Mouse (Mus musculus) cerebellum, postnatal 10 days (tissue): Measurements from ENCODE around the gene Vmn1r138.
"Not testable (repeated sequence)": the region's sequence is repeated elsewhere in the genome, so short reads cannot be mapped to it uniquely, and the experiment has no call there.

Experiments used
- DNase-seq, 2 experiments: peaks; one replicate each; pipeline ENCODE4 v3.0.0; 2021; ENCODE audit warnings: mixed read lengths in 2 of 2

Gene Vmn1r138

DNA sequence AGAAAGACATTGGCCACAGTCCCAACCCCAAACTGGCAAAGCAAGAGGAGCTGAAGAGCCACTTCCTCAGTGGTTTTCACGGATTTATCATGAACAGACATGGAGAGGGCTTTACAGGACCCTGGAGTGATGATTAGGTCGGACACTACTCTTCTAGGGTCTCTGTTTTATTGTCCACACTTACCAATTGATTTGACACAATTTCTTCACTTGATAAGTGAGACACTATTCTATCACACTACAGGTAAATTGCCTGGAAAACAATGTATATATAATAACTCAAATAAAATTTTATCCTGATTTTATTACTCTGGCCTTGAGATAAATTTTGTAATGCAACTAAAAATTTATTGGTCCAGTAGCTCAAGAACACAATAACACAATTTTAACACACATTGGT lies at the start of gene Vmn1r138:
Gene Vmn1r138, minus strand, starts transcription at position 101 of the 400 bp plus-strand sequence.
- not testable (repeated sequence) for DNase-seq

DNA sequence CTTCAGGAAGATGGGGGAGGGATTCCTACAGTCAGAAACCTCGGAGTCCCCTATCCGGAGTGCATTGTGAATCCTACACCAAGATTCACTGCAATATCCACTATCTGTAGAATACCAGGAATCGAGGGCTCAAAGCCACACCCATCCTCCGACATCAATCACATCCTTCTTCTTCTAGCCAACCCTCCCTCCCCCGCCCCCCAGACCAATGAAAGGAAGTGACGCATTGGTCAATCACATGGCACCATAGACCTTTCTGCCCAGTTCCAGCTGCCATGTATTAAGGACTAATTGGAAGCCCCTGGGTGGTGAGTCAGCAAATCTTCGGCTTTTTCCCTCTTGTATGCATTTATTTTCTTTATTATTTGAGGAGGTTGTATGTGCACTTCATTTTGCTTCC lies 40.1 kb upstream of the Vmn1r138 start, which contains the start of gene Vmn1r139:
Gene Vmn1r139, plus strand, starts transcription at position 301 of the 400 bp plus-strand sequence.
- not testable (repeated sequence) for DNase-seq

- DNase-seq = not testable (repeated sequence)
These were observed 27.5 kb upstream of the Vmn1r138 start, which contains the start of gene Gm6176 for GRCm38 (mm10) chr7:22056205-22056604. Gm6176 (minus strand) TSS chr7:22056305.

DNA sequence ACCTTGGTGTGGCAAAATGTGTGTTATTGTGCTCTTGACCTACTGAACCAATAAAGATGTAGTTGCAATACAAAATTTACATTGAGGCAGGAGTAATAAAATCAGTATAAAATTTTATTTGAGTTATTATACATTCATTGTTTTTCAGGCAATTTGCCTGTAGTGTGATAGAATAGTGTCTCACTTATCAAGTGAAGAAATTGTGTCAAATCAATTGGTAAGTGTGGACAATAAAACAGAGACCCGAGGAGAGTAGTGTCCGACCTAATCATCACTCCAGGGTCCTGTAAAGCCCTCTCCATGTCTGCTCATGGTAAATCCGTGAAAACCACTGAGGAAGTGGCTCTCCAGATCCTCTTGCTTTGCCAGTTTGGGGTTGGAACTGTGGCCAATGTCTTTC lies 34.4 kb downstream of the Vmn1r138 start, which contains the start of gene Vmn1r137:
Gene Vmn1r137, plus strand, starts transcription at position 301 of the 400 bp plus-strand sequence.
- not testable (repeated sequence) for DNase-seq
